Mouse (Mus musculus) MEL (cell line): ENCODE data around the gene Tmem201. TPM values are rescaled to one million over a fixed set of nuclear protein-coding genes. Genes with fewer than 3 reads are reported as not detected.
A peak's percentile ranks its signal among the peaks of the same experiment; 100 is the strongest.

Experiments used
- DNase-seq: peaks from one replicate; pipeline ENCODE4 v3.0.0; 2011; ENCODE audit warnings: low read depth, low spot score
- H3K27ac ChIP-seq: 2 replicates; pipeline ENCODE4 v1.5.1; 2012; ENCODE audit warnings: low read depth, mild to moderate bottlenecking, control low read depth, low read length, moderate library complexity; ENCODE audit not compliant: control insufficient read depth
- H3K27me3 ChIP-seq, 2 experiments: fragments of 150-350 bp in 1 of 2; sonication (generic) in 1 of 2; 2 replicates each; pipeline ENCODE4 v1.6.1; 2012; ENCODE audit warnings: low read length in 2 of 2, mild to moderate bottlenecking in 2 of 2, improper control_type of control experiment in 1 of 2, moderate library complexity in 1 of 2; ENCODE audit not compliant: insufficient read depth in 2 of 2, control insufficient read depth in 1 of 2
- H3K36me3 ChIP-seq, 2 experiments: 2 replicates each; pipeline ENCODE4 v1.6.1; 2012 to 2014; ENCODE audit warnings: low read length in 2 of 2, improper control_type of control experiment in 1 of 2, inconsistent platforms in 1 of 2, mild to moderate bottlenecking in 1 of 2; ENCODE audit not compliant: insufficient read depth in 2 of 2, control insufficient read depth in 1 of 2
- H3K4me1 ChIP-seq, 2 experiments: fragments of 150-350 bp in 1 of 2; sonication (generic) in 1 of 2; 2 replicates each; pipeline ENCODE4 v1.6.1; 2012; ENCODE audit warnings: low read length in 2 of 2, improper control_type of control experiment in 1 of 2, mild to moderate bottlenecking in 1 of 2; ENCODE audit not compliant: insufficient read depth in 2 of 2, control insufficient read depth in 1 of 2
- H3K4me3 ChIP-seq, 2 experiments: fragments of 150-350 bp in 1 of 2; sonication (generic) in 1 of 2; 2 replicates each; pipeline ENCODE4 v1.5.1; 2012; ENCODE audit warnings: low read depth in 2 of 2, low read length in 2 of 2, mild to moderate bottlenecking in 2 of 2, moderate library complexity in 2 of 2, control low read depth in 1 of 2, improper control_type of control experiment in 1 of 2; ENCODE audit not compliant: control insufficient read depth in 1 of 2, insufficient read depth in 1 of 2
- H3K79me2 ChIP-seq: 2 replicates; pipeline ENCODE4 v1.6.1; 2012; ENCODE audit warnings: mild to moderate bottlenecking, low read length, moderate library complexity; ENCODE audit not compliant: control insufficient read depth, poor library complexity, insufficient read depth
- H3K9ac ChIP-seq: 2 replicates; pipeline ENCODE4 v1.6.1; 2012; ENCODE audit warnings: low read depth, mild to moderate bottlenecking, control low read depth, low read length, moderate library complexity; ENCODE audit not compliant: control insufficient read depth, poor library complexity, severe bottlenecking
- H3K9me3 ChIP-seq: fragments of 150-350 bp; sonication (generic); replicated peaks from 2 replicates; pipeline ENCODE4 v1.6.1; 2012; ENCODE audit warnings: mild to moderate bottlenecking, low read length, improper control_type of control experiment, moderate library complexity; ENCODE audit not compliant: insufficient read depth
- BHLHE40 ChIP-seq: IDR thresholded peaks from 2 replicates; pipeline ENCODE4 v1.6.1; 2012; ENCODE audit warnings: low read depth, mild to moderate bottlenecking, inconsistent platforms, low read length, improper control_type of control experiment, borderline replicate concordance
- CHD1 ChIP-seq: IDR thresholded peaks from 2 replicates; pipeline ENCODE4 v1.6.1; 2012; ENCODE audit warnings: low read depth, mild to moderate bottlenecking, inconsistent platforms, low read length, improper control_type of control experiment
- CHD2 ChIP-seq: IDR thresholded peaks from 2 replicates; pipeline ENCODE4 v1.6.1; 2011; ENCODE audit warnings: low read length, improper control_type of control experiment
- CTCF ChIP-seq, 3 experiments: IDR thresholded peaks in 2 of 3; conservative IDR thresholded peaks in 1 of 3; 2 replicates each; pipeline ENCODE4 v1.5.1; 2011 to 2012; ENCODE audit warnings: low read length in 3 of 3, low read depth in 2 of 3, mild to moderate bottlenecking in 2 of 3, improper control_type of control experiment in 1 of 3, inconsistent platforms in 1 of 3, mixed read lengths in 1 of 3, moderate library complexity in 1 of 3; ENCODE audit not compliant: control insufficient read depth in 1 of 3, insufficient read depth in 1 of 3, poor library complexity in 1 of 3, severe bottlenecking in 1 of 3
- E2F4 ChIP-seq: IDR thresholded peaks from 2 replicates; pipeline ENCODE4 v1.6.1; 2011; ENCODE audit warnings: low read depth, low read length, improper control_type of control experiment, borderline replicate concordance
- EP300 ChIP-seq, 2 experiments: IDR thresholded peaks; 2 replicates each; pipeline ENCODE4 v1.6.1; 2011; ENCODE audit warnings: improper control_type of control experiment in 2 of 2, low read length in 2 of 2, low read depth in 1 of 2, mild to moderate bottlenecking in 1 of 2
- ETS1 ChIP-seq: IDR thresholded peaks from 2 replicates; pipeline ENCODE4 v1.6.1; 2012; ENCODE audit warnings: low read depth, mild to moderate bottlenecking, inconsistent platforms, low read length, improper control_type of control experiment, moderate library complexity
- GABPA ChIP-seq: IDR thresholded peaks from 2 replicates; pipeline ENCODE4 v1.6.1; 2012; ENCODE audit warnings: low read depth, mild to moderate bottlenecking, inconsistent platforms, low read length, improper control_type of control experiment, moderate library complexity
- HCFC1 ChIP-seq: IDR thresholded peaks from 2 replicates; pipeline ENCODE4 v1.6.1; 2012; ENCODE audit warnings: low read depth, mild to moderate bottlenecking, inconsistent platforms, low read length, improper control_type of control experiment, moderate library complexity
- KAT2A ChIP-seq: conservative IDR thresholded peaks from 2 replicates; pipeline ENCODE4 v1.6.1; 2012; ENCODE audit warnings: low read depth, low read length, improper control_type of control experiment, inconsistent platforms
- MAFK ChIP-seq: IDR thresholded peaks from 2 replicates; pipeline ENCODE4 v1.6.1; 2011; ENCODE audit warnings: low read depth, mild to moderate bottlenecking, low read length, improper control_type of control experiment, borderline replicate concordance
- MAX ChIP-seq: IDR thresholded peaks from 2 replicates; pipeline ENCODE4 v1.6.1; 2011; ENCODE audit warnings: low read length, improper control_type of control experiment
- MAZ ChIP-seq: IDR thresholded peaks from 2 replicates; pipeline ENCODE4 v1.6.1; 2012; ENCODE audit warnings: low read depth, mild to moderate bottlenecking, inconsistent platforms, low read length, improper control_type of control experiment
- MEF2A ChIP-seq: IDR thresholded peaks from 2 replicates; pipeline ENCODE4 v1.6.1; 2014; ENCODE audit warnings: low read depth, mild to moderate bottlenecking, inconsistent platforms, low read length, improper control_type of control experiment; ENCODE audit not compliant: poor library complexity, insufficient replicate concordance, severe bottlenecking; ENCODE audit errors: extremely low read depth
- MXI1 ChIP-seq: IDR thresholded peaks from 2 replicates; pipeline ENCODE4 v1.6.1; 2011; ENCODE audit warnings: mild to moderate bottlenecking, low read depth, low read length, improper control_type of control experiment
- MYB ChIP-seq: IDR thresholded peaks from 2 replicates; pipeline ENCODE4 v1.6.1; 2011; ENCODE audit warnings: mild to moderate bottlenecking, low read depth, low read length, improper control_type of control experiment
- MYC ChIP-seq: IDR thresholded peaks from 2 replicates; pipeline ENCODE4 v1.6.1; 2011; ENCODE audit warnings: low read depth, mild to moderate bottlenecking, low read length, improper control_type of control experiment, moderate library complexity
- NELFE ChIP-seq: IDR thresholded peaks from 2 replicates; pipeline ENCODE4 v1.6.1; 2011; ENCODE audit warnings: low read depth, low read length, improper control_type of control experiment
- NRF1 ChIP-seq: IDR thresholded peaks from 2 replicates; pipeline ENCODE4 v1.6.1; 2014; ENCODE audit warnings: low read depth, mild to moderate bottlenecking, inconsistent platforms, low read length, improper control_type of control experiment, moderate library complexity; ENCODE audit not compliant: poor library complexity, insufficient read depth, severe bottlenecking
- POLR2A ChIP-seq, 2 experiments: IDR thresholded peaks; 2 replicates each; pipeline ENCODE4 v1.6.1; 2011 to 2012; ENCODE audit warnings: low read length in 2 of 2, mild to moderate bottlenecking in 2 of 2, control low read depth in 1 of 2, improper control_type of control experiment in 1 of 2, low read depth in 1 of 2, moderate library complexity in 1 of 2; ENCODE audit not compliant: control insufficient read depth in 1 of 2, insufficient read depth in 1 of 2, poor library complexity in 1 of 2
- POLR2AphosphoS2 ChIP-seq: IDR thresholded peaks from 2 replicates; pipeline ENCODE4 v1.6.1; 2011; ENCODE audit warnings: low read length, improper control_type of control experiment
- POLR2AphosphoS5 ChIP-seq: IDR thresholded peaks from 2 replicates; pipeline ENCODE4 v1.6.1; 2012; ENCODE audit warnings: low read depth, borderline replicate concordance, mild to moderate bottlenecking, inconsistent platforms, low read length, moderate library complexity, mixed read lengths
- RAD21 ChIP-seq: IDR thresholded peaks from 2 replicates; pipeline ENCODE4 v1.6.1; 2011; ENCODE audit warnings: mild to moderate bottlenecking, low read depth, low read length, improper control_type of control experiment
- RCOR1 ChIP-seq: IDR thresholded peaks from 2 replicates; pipeline ENCODE4 v1.6.1; 2012; ENCODE audit warnings: low read depth, mild to moderate bottlenecking, inconsistent platforms, low read length, improper control_type of control experiment
- SIN3A ChIP-seq: IDR thresholded peaks from 2 replicates; pipeline ENCODE4 v1.6.1; 2012; ENCODE audit warnings: low read length, improper control_type of control experiment, inconsistent platforms
- SMC3 ChIP-seq: IDR thresholded peaks from 2 replicates; pipeline ENCODE4 v1.6.1; 2011; ENCODE audit warnings: low read depth, low read length, improper control_type of control experiment
- TAL1 ChIP-seq: IDR thresholded peaks from 2 replicates; pipeline ENCODE4 v1.6.1; 2012; ENCODE audit warnings: mild to moderate bottlenecking, inconsistent platforms, low read length, moderate library complexity, mixed read lengths
- TBP ChIP-seq: IDR thresholded peaks from 2 replicates; pipeline ENCODE4 v1.8.0; 2011; ENCODE audit warnings: low read depth, low read length, improper control_type of control experiment
- UBTF ChIP-seq: IDR thresholded peaks from 2 replicates; pipeline ENCODE4 v1.6.1; 2012; ENCODE audit warnings: low read depth, mild to moderate bottlenecking, inconsistent platforms, low read length, improper control_type of control experiment, moderate library complexity, borderline replicate concordance; ENCODE audit not compliant: insufficient read depth
- USF1 ChIP-seq: IDR thresholded peaks from 2 replicates; pipeline ENCODE4 v1.6.1; 2014; ENCODE audit warnings: low read depth, mild to moderate bottlenecking, inconsistent platforms, low read length, improper control_type of control experiment, moderate library complexity
- USF2 ChIP-seq, 2 experiments: IDR thresholded peaks; 2 replicates each; pipeline ENCODE4 v1.6.1; 2011 to 2012; ENCODE audit warnings: improper control_type of control experiment in 2 of 2, low read length in 2 of 2, borderline replicate concordance in 1 of 2, inconsistent platforms in 1 of 2, low read depth in 1 of 2, mild to moderate bottlenecking in 1 of 2; ENCODE audit not compliant: insufficient read depth in 1 of 2
- ZC3H11A ChIP-seq: IDR thresholded peaks from 2 replicates; pipeline ENCODE4 v1.6.1; 2012; ENCODE audit warnings: low read depth, mild to moderate bottlenecking, inconsistent platforms, low read length, improper control_type of control experiment
- ZKSCAN1 ChIP-seq: IDR thresholded peaks from 2 replicates; pipeline ENCODE4 v1.6.1; 2012; ENCODE audit warnings: low read depth, mild to moderate bottlenecking, inconsistent platforms, low read length, improper control_type of control experiment, moderate library complexity
- ZMIZ1 ChIP-seq: IDR thresholded peaks from 2 replicates; pipeline ENCODE4 v1.6.1; 2012; ENCODE audit warnings: low read depth, mild to moderate bottlenecking, inconsistent platforms, low read length, improper control_type of control experiment, moderate library complexity
- ZNF384 ChIP-seq: IDR thresholded peaks from 2 replicates; pipeline ENCODE4 v1.6.1; 2012; ENCODE audit warnings: low read depth, mild to moderate bottlenecking, inconsistent platforms, low read length, improper control_type of control experiment
- polyA plus RNA-seq, 2 experiments: library from polyadenylated mRNA; stranded (reverse) in 1 of 2; unstranded in 1 of 2; fragments of >175 nt in 1 of 2; fragments of >200 nt in 1 of 2; gene quantifications; 2 replicates each; pipeline versions ENCODE4 v1.2.1 to v1.2.4; 2012; ENCODE audit warnings: low replicate concordance in 2 of 2, low read depth in 1 of 2; ENCODE audit not compliant: insufficient read length in 2 of 2, insufficient read depth in 1 of 2, missing spikeins in 1 of 2
- total RNA-seq: library from RNA; depleted of rRNA; stranded (reverse); fragments of 300-350 nt; gene quantifications from 2 replicates; pipeline ENCODE4 v1.2.3, GENCODE M21; 2012

Gene Tmem201
- total and polyA plus RNA-seq, 3 experiments = 31.5 to 60.6 TPM; not detected in 1

DNA sequence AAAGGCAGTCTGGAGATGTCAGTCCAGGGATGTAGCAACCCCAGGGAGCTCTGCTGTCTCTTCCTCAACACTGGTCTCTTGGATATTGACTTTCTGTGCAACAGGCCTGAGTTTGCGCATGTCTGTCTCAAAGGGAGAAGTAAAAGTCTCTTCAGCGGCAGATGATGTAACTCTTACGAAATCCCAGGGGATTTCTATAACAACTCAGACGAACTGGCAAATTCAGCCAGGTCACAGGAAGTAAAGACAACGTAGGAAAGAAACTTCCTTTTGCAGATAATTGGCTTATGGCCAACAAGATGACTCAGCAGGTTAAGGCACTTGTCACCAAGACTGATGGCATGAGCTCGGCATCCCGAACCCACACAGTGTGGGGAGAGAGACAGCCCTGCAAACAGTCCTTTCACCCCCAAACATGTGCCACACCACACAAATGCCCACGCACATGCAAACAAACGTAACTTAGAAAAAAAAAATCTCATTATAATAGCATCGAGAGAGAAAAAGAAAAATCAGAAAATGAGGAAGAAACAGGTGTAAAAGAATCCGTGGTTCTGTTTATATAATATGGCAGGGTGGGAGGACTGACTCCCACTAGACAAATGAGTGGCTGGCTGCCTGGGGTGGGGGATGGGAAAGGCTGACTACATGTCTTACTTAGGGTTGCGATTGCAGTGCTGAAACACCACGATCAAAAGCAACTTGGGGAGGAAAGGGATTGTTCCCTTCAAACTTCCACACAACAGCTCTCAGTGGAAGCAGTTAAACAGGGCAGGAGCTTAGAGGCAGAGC, 42.9 kb upstream of the Tmem201 start:
- DNase-seq = peak; percentile 99
- H3K27ac ChIP-seq = peak overlapping the region; percentile 98
- peaks cover 20% of the 10 kb centered on the region for H3K79me2 ChIP-seq
- peaks cover 0 to 38% of the 10 kb centered on the region in 2 experiments; a peak in 3 of 4 replicates for H3K36me3 ChIP-seq
- H3K4me3 ChIP-seq = peak overlapping the region; percentile 59 to 71
- H3K27me3 ChIP-seq = no peaks in the 10 kb centered on the region
- H3K9me3 ChIP-seq = no peaks in the 10 kb centered on the region
- H3K4me1 ChIP-seq = peaks cover 26 to 56% of the 10 kb centered on the region in 2 experiments
- peak overlapping the region; percentile 89 for H3K9ac ChIP-seq
- TF ChIP-seq MXI1 = peak; percentile 78
- peak; percentile 87 for TF ChIP-seq POLR2AphosphoS2
- peak; percentile 62 for TF ChIP-seq KAT2A
- peak; percentile 73 to 79; a peak in 3 of 4 replicates for TF ChIP-seq EP300 (IDR thresholded peaks at IDR 0.05; ENCODE audit: low read depth in 1 of 2, low read length in 2 of 2)
- TF ChIP-seq TBP = peak; percentile 67
- TF ChIP-seq NRF1 = peak; percentile 83
- TF ChIP-seq BHLHE40 = peak; percentile 54
- TF ChIP-seq USF2 (IDR thresholded peaks at IDR 0.05; ENCODE audit: borderline replicate concordance in 1 of 2, insufficient read depth in 1 of 2, low read depth in 1 of 2, low read length in 2 of 2) = no peak
- no peak for TF ChIP-seq UBTF
- peak; percentile 91 for TF ChIP-seq SIN3A
- no peak for TF ChIP-seq RAD21
- no peak for TF ChIP-seq CTCF (IDR thresholded peaks at IDR 0.05 in 2 of 3, conservative IDR thresholded peaks at IDR 0.05 in 1 of 3; ENCODE audit: control insufficient read depth in 1 of 3, insufficient read depth in 1 of 3, low read depth in 2 of 3, low read length in 3 of 3, poor library complexity in 1 of 3, severe bottlenecking in 1 of 3)
- peak; percentile 53 for TF ChIP-seq ZNF384
- peak; percentile 72 for TF ChIP-seq HCFC1
- TF ChIP-seq GABPA = peak; percentile 97
- TF ChIP-seq POLR2AphosphoS5 = no peak
- TF ChIP-seq MYC = peak; percentile 90
- TF ChIP-seq RCOR1 = peak; percentile 66; the same call in 1 of the 2 replicates
- TF ChIP-seq CHD2 = peak; percentile 54
- TF ChIP-seq SMC3 = no peak
- peak in 1 of 2 experiments; percentile 81; a peak in 3 of 4 replicates for TF ChIP-seq POLR2A (IDR thresholded peaks at IDR 0.05; ENCODE audit: control insufficient read depth in 1 of 2, insufficient read depth in 1 of 2, low read depth in 1 of 2, low read length in 2 of 2, poor library complexity in 1 of 2)
- TF ChIP-seq MAZ = no peak
- 0 out of 2 replicates have a peak, but pooled peaks have one; percentile 50 for TF ChIP-seq ZKSCAN1
- peak; percentile 57 for TF ChIP-seq NELFE
- TF ChIP-seq E2F4 = no peak
- peak; percentile 99 for TF ChIP-seq ETS1
- no peak for TF ChIP-seq ZC3H11A
- TF ChIP-seq ZMIZ1 = no peak
- TF ChIP-seq MYB = peak; percentile 40
- TF ChIP-seq MAFK = peak; percentile 97
- TF ChIP-seq TAL1 = no peak
- TF ChIP-seq MEF2A = no peak
- 0 out of 2 replicates have a peak, but pooled peaks have one; percentile 82 for TF ChIP-seq CHD1
- peak; percentile 87 for TF ChIP-seq MAX
- no peak for TF ChIP-seq USF1
